Mouse (Mus musculus): Measurements from ENCODE around the gene Katnal1.

Katnal1 gene

GRCm38 (mm10) chr5:148867171-148867570, 61.9 kb downstream of the Katnal1 start:
- no peak for DNase-seq

- DNase-seq: no peak
Observed at GRCm38 (mm10) chr5:148866571-148866970, 62.5 kb downstream of the Katnal1 start.

DNA sequence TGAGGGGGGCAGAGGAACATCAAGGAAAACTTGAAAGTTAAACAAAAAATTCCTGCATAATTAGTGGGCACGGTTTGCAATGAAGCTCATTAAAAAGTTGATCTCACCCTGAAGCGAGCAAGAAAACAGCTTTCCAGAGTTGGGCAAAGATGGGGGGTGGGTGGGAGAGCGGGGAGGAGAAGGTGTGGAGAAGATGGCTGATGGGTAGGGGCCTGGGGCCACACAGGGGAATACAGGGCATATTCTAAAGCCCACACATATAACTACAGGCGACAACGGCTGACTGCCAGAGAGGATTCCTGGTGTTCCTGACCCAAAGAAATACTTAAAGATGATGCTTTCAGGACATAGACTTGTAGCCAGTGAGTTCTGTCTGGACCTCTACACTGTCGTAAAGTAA, 65.7 kb downstream of the Katnal1 start:
- no peak for DNase-seq

- DNase-seq: no peak
Observed at GRCm38 (mm10) chr5:148862853-148863252, 66.3 kb downstream of the Katnal1 start.

DNA sequence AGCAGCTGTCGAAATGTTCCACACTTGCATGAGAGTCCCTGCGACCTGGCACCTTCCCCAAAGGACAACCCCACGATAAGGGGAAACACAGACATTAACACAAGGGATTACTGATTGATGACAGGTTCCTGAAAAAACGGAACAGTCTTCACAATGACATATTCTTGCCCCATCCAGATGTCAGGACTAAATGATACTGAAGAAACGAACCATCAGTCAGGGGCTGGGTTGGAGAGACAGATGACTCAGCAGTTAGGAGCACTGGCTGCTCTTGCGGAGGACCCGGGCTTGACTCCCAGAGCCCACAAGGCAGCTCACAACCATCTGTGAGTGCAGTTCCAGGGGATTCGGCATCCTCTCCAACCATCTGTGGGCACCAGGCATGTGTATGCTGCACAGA, 67.0 kb downstream of the Katnal1 start:
- no peak for DNase-seq

DNA sequence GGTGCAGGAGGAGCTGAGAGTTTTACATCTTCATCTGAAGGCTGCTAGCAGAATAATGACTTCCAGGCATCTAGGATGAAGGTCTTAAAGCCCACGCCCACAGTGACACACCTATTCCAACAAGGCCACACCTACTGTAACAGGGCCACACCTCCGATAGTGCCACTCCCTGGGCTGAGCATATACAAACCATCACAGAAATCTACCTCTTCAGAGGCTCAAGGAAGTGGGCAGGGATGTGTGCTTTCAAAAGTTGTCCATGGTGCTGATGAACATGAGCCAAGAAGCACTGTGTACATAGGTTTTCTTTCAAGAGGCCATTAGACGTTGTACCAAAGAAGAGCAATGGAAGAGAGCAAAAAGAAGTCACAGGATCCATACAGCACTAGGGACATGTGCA, 71.6 kb downstream of the Katnal1 start:
- DNase-seq: no peak

DNA sequence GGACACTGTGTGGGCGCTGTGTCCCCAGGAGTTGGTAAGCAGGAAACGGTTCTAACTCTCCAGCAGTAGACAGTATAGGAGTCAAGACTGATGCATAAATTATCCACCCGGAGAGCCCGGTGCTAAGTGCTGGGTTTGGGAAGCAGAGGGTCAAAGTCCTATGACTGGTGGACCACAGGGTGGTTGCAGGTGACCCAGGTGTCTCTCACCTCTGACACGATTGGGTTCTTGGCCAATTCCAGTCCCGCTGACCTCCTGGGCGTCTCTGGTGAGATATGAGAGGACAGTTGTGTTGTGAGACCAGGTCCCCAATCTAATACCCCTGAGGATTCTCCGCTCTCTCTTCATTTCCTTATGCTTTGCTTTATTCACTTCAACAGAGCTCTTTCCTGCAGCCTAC, 74.1 kb downstream of the Katnal1 start:
- no peak for DNase-seq

DNA sequence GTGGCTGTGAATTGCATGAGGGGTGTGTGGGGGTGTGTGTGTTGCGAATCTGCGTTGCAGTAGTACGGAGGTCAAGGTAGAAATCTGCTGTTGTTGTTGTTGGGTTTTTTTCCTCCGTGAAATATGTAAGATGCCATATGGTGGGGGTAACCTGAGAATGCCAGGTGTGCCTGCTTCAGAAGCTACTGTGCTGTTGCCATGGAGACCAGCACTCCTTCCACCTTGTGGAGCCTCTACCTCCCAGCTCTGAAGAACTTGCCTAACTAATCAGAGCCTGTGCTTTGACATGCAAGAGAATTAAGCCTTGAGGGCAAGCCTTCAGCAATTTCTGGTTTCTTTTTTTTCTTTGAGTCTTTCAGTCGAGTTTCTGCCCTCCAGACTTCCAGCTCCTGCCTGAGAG, 75.0 kb downstream of the Katnal1 start:
- no peak for DNase-seq

DNA sequence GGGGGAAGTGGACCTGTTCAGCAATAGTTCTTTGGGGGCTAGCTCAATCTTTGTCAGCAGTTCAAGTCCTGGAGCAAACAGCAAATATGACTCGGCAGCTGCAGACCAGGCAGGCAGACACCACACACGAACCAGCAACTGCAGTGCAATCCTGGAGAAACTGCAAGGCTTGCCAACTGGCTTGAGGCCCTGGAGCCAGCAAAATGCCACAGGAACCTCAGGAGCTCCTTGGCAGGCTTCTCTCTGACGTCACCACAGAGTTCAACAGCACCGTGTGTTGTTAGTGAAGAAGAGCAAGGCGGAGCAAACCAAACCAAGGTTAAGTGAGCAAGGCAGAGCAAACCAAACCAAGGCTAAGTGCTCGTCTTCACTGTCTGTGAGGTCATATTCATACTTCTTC, 79.6 kb downstream of the Katnal1 start:
- no peak for DNase-seq

DNA sequence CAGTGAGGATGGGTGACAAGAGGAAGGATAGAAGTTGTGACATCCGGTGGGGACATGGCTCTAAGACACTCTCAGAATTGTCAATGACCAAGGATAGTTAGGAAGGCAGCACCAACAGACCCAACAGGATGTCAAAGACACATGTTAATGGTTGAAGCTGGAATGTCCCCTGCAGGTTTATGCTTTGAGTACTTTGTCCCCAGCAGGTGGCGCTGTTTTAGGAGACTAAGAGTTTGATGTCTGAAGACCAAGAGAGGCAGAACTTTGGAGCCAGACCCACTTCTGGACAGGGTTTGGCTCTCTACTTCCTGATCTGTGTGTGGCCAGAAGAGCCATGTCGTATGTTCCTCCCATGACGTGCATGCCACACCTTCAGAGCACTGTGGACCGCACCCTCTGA, 82.1 kb downstream of the Katnal1 start:
- no peak for DNase-seq

- no peak for DNase-seq
Observed at GRCm38 (mm10) chr5:148837069-148837468, 92.1 kb downstream of the Katnal1 start.

DNA sequence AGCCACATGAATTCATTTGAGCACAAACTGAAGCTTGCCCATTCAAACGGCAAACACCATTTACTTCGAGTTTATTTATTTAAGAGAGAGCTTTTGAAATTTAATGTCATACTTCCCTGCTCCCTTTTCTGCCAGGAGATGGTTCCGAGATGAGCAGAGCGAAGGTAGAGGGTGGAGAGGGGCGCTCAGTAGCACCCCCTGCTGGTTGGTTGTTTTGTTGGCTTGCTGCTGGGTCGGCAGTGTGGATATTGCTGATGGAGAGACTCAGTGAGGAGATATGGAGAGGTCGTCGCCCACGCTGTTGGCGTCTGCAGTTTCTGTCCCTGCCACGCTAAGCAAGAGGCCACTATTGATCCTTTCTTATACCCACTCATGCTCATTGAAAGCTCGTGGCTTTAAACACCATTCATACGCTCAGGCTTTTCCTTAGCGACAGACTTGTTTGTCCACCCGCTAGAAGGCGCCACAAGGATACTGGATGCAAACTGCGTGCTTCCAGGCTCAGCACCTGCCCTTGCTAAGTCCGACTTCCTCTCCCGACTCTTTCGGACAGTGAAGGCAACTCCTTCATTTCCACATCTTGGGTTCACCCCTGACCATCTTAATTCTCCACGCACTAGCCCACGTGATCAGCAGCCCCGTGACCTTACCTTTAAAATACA, 97.4 kb downstream of the Katnal1 start:
- peak; percentile 54 for DNase-seq

DNA sequence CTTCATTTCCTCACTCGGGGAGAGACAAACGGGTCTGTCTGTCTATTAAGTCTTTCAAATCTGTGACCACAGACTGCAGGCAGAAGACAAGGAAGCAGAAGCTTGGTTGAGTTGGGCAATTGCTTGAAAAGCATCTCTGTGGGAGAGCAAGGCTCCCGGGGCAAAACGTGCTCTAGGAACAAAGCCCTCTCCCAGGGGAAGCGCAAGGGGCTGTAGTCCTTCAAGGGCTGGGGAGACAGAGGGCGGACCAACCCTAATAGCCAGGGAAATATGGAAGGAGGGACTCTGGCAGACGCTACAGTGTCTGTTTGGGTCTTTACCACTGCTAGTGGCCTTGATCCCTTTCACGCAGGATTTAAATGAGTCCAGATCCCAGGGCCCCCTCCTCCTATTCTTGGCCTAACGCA, 98.0 kb downstream of the Katnal1 start:
- DNase-seq: no peak

- DNase-seq: no peak
Observed at GRCm38 (mm10) chr5:148825732-148826131, 103.4 kb downstream of the Katnal1 start.

DNA sequence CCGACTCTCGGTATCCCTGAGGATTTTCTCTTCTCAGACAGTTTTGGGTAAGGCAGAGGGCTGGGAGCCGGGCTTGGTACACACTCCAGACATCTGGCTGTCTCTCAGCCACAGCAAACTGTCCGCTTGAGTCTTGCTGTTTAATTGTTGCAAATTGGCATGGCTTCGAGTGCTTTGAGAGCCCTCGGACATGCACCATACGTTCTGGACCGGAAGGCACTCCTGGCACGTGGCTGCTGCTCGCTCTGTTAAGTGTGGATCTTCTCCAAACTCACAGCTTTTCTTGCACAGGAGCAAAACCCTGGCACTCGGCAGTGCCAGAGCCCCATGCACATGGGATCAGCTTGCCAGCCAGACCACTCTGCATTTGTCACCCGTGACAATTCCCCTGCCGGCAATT, 106.3 kb downstream of the Katnal1 start:
- DNase-seq: no peak
